Mouse (Mus musculus) neural tube, embryonic 14.5 days (tissue): Measurements from ENCODE around the gene Fam47c. TPM values are rescaled to one million over a fixed set of nuclear protein-coding genes. Genes with fewer than 3 reads are reported as not detected.

Experiments used
- ATAC-seq: fragments of 200-750 bp; cut with Nextera tagmentation; 2 replicates; pipeline ENCODE4 v1.8.0; 2017; ENCODE audit warnings: low read depth, mild to moderate bottlenecking, moderate TSS enrichment, moderate library complexity
- H3K27ac ChIP-seq: fragments of 300-500 bp; sonication (generic); 2 replicates; pipeline ENCODE4 v1.5.1; 2014; ENCODE audit warnings: low read depth, mild to moderate bottlenecking, control low read depth, low read length, moderate library complexity, mixed read lengths
- H3K27me3 ChIP-seq: fragments of 300-500 bp; sonication (generic); 2 replicates; pipeline ENCODE4 v1.6.1; 2014; ENCODE audit warnings: low read length; ENCODE audit not compliant: control insufficient read depth, insufficient read depth
- H3K36me3 ChIP-seq: fragments of 300-500 bp; sonication (generic); 2 replicates; pipeline ENCODE4 v1.6.1; 2014; ENCODE audit warnings: low read length, mixed read lengths; ENCODE audit not compliant: control insufficient read depth, insufficient read depth
- H3K4me1 ChIP-seq: fragments of 300-500 bp; sonication (generic); 2 replicates; pipeline ENCODE4 v1.6.1; 2014; ENCODE audit warnings: low read length; ENCODE audit not compliant: control insufficient read depth, insufficient read depth
- H3K4me2 ChIP-seq: fragments of 300-500 bp; sonication (generic); 2 replicates; pipeline ENCODE4 v1.6.1; 2014; ENCODE audit warnings: mild to moderate bottlenecking, low read depth, low read length, control low read depth
- H3K4me3 ChIP-seq: fragments of 300-500 bp; sonication (generic); 2 replicates; pipeline ENCODE4 v1.5.1; 2014; ENCODE audit warnings: low read depth, low read length, control low read depth, mixed read lengths
- H3K9ac ChIP-seq: fragments of 300-500 bp; sonication (generic); replicated peaks from 2 replicates; pipeline ENCODE4 v1.6.1; 2014; ENCODE audit warnings: low read depth, mild to moderate bottlenecking, control low read depth, low read length, mixed read lengths
- H3K9me3 ChIP-seq: fragments of 300-500 bp; sonication (generic); 2 replicates; pipeline ENCODE4 v1.6.1; 2016; ENCODE audit warnings: low read length; ENCODE audit not compliant: control insufficient read depth
- WGBS: fragments of 180-500 bp; shearing (Covaris S2); extraction: QIAGEN DNeasy Blood & Tissue Kit; methylation state at CpG from one replicate; pipeline ENCODE4 v1.1.7; 2014; 5-methylcytosine and 5-hydroxymethylcytosine counted together
- polyA plus RNA-seq: library from polyadenylated mRNA; unstranded; fragments of >200 nt; fragmentation: Nextera tagmentation; extraction: Ambion mirVana; gene quantifications from 2 replicates; pipeline ENCODE4 v1.2.1, GENCODE M21; 2014

The Fam47c gene
- polyA plus RNA-seq = not detected in 2 replicates

DNA sequence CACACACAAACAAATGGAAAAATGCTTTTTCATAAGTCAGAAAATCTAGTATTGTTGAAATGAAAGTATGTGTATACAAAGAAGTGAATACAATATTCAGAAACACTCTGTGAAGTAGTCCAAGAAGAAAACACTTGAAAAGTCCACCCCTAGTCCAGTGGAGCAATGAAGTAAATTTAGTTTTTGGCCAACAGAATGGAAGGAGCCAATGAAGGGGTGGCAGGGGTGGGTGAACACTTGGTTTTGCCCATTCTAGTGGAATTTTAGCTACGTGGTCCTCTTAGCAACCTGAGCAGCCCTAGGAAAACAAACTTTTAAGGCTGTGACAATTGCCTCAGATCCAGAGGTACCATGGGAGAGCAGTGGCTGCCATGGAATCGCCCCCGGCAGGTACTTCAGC is at the start of gene Fam47c:
Fam47c (plus strand) TSS at position 301 of the 400 bp plus-strand sequence.
- Histone ChIP-seq H3K4me2 (no peak within 1 kb of the TSS), H3K4me3 (no peak within 1 kb of the TSS), H3K4me1 (no peaks in the 10 kb centered on the region), H3K9me3 (no peaks in the 10 kb centered on the region), H3K9ac (no peak within 1 kb of the TSS), H3K27me3 (no peaks in the 10 kb centered on the region), H3K27ac (no peak within 1 kb of the TSS), H3K36me3 (no peaks in the 10 kb centered on the region)
- no peak for ATAC-seq
- WGBS = 92% methylated on average over 3 of the region's 3 CpGs

- H3K4me3 ChIP-seq = no peak overlapping the region
- ATAC-seq = no peak
- H3K27ac ChIP-seq = no peak overlapping the region
- no peak overlapping the region for H3K9ac ChIP-seq
- H3K4me2 ChIP-seq = no peak overlapping the region
- H3K36me3 ChIP-seq = no peaks in the 10 kb centered on the region
- WGBS = 71% methylated on average over 2 of the region's 2 CpGs
- no peaks in the 10 kb centered on the region for H3K4me1 ChIP-seq
- no peaks in the 10 kb centered on the region for H3K9me3 ChIP-seq
- no peaks in the 10 kb centered on the region for H3K27me3 ChIP-seq
Observed at GRCm38 (mm10) chrX:78769408-78769807, 31.8 kb downstream of the Fam47c start.

- H3K4me1 ChIP-seq = no peaks in the 10 kb centered on the region
- no peaks in the 10 kb centered on the region for H3K27me3 ChIP-seq
- no peak overlapping the region for H3K9ac ChIP-seq
- H3K4me3 ChIP-seq = no peak overlapping the region
- no peak overlapping the region for H3K4me2 ChIP-seq
- WGBS = 93% methylated on average over 2 of the region's 2 CpGs
- no peak overlapping the region for H3K27ac ChIP-seq
- H3K36me3 ChIP-seq = no peaks in the 10 kb centered on the region
- no peak for ATAC-seq
- no peaks in the 10 kb centered on the region for H3K9me3 ChIP-seq
Observed at GRCm38 (mm10) chrX:78777078-78777477, 39.5 kb downstream of the Fam47c start.

Other genes with a start within 250 kb of the Fam47c start
- 9.7 TPM in 2 replicates for gene Prrg1, start 153.9 kb upstream of the Fam47c start, polyA plus RNA-seq